Mouse (Mus musculus) olfactory bulb, adult 2 months (tissue): ENCODE data around the gene Dcaf15. TPM values are rescaled to one million over a fixed set of nuclear protein-coding genes. Genes with fewer than 3 reads are reported as not detected.

Experiments
- H3K27ac ChIP-seq: fragments of 200-500 bp; 2 replicates; pipeline ENCODE4 v1.5.1; 2012; ENCODE audit warnings: low read depth, low read length; ENCODE audit not compliant: insufficient read depth
- H3K4me1 ChIP-seq: fragments of 200-500 bp; 2 replicates; pipeline ENCODE4 v1.6.1; 2012; ENCODE audit warnings: low read length; ENCODE audit not compliant: control insufficient read depth, insufficient read depth
- H3K4me3 ChIP-seq: fragments of 200-500 bp; 2 replicates; pipeline ENCODE4 v1.5.1; 2012; ENCODE audit warnings: mild to moderate bottlenecking, low read depth, low read length, moderate library complexity; ENCODE audit not compliant: insufficient read depth
- CTCF ChIP-seq: fragments of 200-500 bp; IDR thresholded peaks from 2 replicates; pipeline ENCODE4 v1.5.1; 2012; ENCODE audit warnings: low read depth, mild to moderate bottlenecking, low read length, moderate library complexity; ENCODE audit not compliant: insufficient read depth
- POLR2A ChIP-seq: fragments of 200-500 bp; IDR thresholded peaks from 2 replicates; pipeline ENCODE4 v1.6.1; 2012; ENCODE audit warnings: mild to moderate bottlenecking, low read depth, low read length, moderate library complexity; ENCODE audit not compliant: insufficient read depth
- WGBS: fragments of 180-500 bp; shearing (Covaris S2); methylation state at CpG from one replicate; pipeline ENCODE4 v1.1.7; 2018; 5-methylcytosine and 5-hydroxymethylcytosine counted together
- polyA plus RNA-seq: library from polyadenylated mRNA; stranded (reverse); fragments of >200 nt; gene quantifications from 2 replicates; pipeline ENCODE4 v1.2.4, GENCODE M21; 2012; ENCODE audit warnings: low replicate concordance; ENCODE audit not compliant: missing spikeins, insufficient read depth, insufficient read length

Dcaf15 gene
- polyA plus RNA-seq = not detected in 2 replicates

DNA sequence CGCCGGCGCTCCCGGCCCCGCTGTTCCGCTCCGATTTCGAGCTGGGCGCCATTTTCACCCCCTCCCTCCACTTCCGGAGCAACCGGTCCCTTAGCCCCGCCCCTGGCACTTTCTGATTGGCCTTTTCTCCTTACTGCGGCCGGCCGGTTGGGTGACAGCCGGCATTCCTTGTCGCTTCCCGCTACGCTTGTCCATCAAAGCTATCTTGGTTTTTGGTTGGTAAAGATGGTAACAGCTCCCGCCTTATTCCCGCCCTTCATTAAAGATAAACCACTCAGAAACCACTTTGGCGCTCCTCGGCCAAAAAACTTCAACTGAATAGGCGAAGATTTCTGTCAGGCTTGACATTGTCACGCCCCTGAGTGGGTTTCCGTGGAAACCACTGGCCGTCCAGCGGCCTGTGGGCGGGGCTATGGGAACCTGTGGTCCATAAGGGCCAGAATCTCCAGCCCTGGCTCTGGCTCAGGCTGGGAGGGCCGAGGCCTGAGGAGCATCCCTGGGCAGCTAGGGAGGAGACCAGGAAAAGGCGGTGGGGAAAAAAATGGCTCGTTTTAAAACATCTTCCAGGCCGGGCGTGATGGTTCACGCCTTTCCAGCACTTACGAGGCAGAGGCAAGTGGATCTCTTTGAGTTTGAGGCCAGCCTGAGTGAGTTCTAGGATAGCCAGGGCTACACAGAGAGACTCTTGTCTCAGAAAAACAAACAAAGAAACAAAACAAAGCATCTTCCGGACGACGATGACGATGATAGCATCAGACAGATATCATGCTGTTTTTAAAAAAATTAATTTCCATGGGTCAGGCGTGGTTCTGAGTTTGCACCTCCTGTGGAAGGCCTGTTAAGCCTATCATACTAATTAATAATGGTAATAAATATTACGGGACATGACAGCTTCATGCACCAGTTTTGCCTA lies at the start of gene Dcaf15:
Dcaf15 (minus strand) TSS at position 72 of the 913 bp plus-strand sequence.
- TF ChIP-seq POLR2A = peak; percentile 55
- TF ChIP-seq CTCF = no peak
- WGBS = 6% methylated on average over 42 of the region's 42 CpGs
- H3K27ac ChIP-seq = peak within 1 kb of the TSS; percentile 79
- peaks cover 17% of the 10 kb centered on the region for H3K4me1 ChIP-seq
- H3K4me3 ChIP-seq = peak within 1 kb of the TSS; percentile 77

DNA sequence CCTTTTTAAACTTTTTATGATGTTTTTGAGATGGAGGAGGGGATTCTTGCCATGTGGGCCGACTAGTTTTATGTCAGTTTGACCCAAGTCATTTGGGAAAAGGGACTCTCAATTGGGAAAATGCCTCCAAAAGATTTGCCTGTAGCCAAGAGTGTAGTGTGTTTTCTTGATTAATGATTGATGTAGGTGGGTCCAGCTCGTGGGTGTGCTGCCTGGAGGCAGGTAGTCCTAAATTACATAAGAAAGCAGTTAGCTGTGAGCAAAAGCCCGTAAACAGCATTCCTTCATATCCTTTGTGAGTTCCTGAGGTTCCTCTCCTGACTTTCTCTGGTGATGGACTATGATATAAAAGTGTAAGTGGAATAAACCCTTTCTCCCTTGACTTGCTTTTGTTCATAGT lies 44.6 kb upstream of the Dcaf15 start:
- TF ChIP-seq CTCF (no peak), POLR2A (no peak)
- no peak overlapping the region for H3K27ac ChIP-seq
- no peak overlapping the region for H3K4me3 ChIP-seq
- peaks cover 25% of the 10 kb centered on the region for H3K4me1 ChIP-seq
- WGBS = 81% methylated on average over 3 of the region's 3 CpGs

DNA sequence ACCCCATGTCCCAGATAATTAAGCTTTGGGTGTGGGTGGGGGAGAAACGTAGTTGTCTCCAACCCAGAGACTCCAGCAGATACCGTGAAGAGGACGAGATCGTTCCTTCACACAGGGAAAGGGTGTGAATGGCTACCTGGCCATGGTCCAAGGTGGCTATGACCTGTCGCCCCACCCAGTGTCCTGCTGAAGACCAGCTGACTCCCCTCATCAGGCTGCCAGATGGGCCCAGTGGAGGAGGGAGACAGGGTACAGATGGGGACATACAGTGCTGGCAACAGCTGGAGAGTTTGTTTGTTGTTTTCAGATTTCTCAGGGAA lies 43.9 kb upstream of the Dcaf15 start:
- WGBS = 81% methylated on average over 5 of the region's 5 CpGs
- Histone ChIP-seq H3K4me3 (0 out of 2 replicates have a peak overlapping the region, but pooled peaks have one; percentile 69), H3K4me1 (peaks cover 25% of the 10 kb centered on the region), H3K27ac (no peak overlapping the region)
- TF ChIP-seq POLR2A (no peak), CTCF (no peak)

GRCm38 (mm10) chr8:84147769-84148530 lies 43.4 kb upstream of the Dcaf15 start, which contains the start of the genes Cc2d1a and 4930432K21Rik:
Cc2d1a (minus strand) TSS chr8:84147936.
4930432K21Rik (plus strand) TSS chr8:84148025.
- Histone ChIP-seq H3K4me3 (peak within 1 kb of the TSS; percentile 69), H3K27ac (peak within 1 kb of the TSS; percentile 19; the same call in 1 of the 2 replicates), H3K4me1 (peaks cover 25% of the 10 kb centered on the region)
- WGBS = 10% methylated on average over 49 of the region's 49 CpGs
- TF ChIP-seq CTCF (no peak), POLR2A (peak; percentile 79)

DNA sequence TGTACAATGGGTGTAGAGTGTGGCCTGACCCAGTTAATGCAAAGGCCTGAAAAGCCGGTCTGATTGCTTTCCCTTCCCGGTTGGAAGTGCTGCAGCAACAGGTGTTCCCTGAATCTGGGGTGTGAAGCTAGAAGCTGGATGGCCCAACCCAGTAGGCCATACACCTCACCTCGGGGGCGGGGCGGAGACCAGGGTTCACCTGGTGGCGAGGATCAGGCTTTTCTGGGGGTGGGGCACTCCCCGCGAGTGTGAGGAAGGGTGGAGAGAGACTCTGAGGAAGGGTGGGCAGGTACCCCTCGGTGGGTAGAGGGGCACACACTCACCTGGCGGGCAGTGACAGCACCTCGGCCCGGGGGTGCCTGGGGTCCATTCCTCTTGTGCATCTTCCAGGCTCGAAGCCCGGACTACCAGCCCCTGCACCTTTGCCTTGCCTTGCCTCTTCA lies 42.8 kb upstream of the Dcaf15 start:
- TF ChIP-seq POLR2A = no peak
- TF ChIP-seq CTCF = no peak
- 9% methylated on average over 14 of the region's 14 CpGs for WGBS
- Histone ChIP-seq H3K27ac (0 out of 2 replicates have a peak overlapping the region, but pooled peaks have one; percentile 19), H3K4me1 (peaks cover 25% of the 10 kb centered on the region), H3K4me3 (peak overlapping the region; percentile 69)

GRCm38 (mm10) chr8:84144636-84145245 lies 40.2 kb upstream of the Dcaf15 start:
- H3K4me3 ChIP-seq = no peak overlapping the region
- TF ChIP-seq POLR2A (no peak), CTCF (no peak)
- 66% methylated on average over 8 of the region's 8 CpGs for WGBS
- H3K4me1 ChIP-seq = peaks cover 25% of the 10 kb centered on the region
- H3K27ac ChIP-seq = no peak overlapping the region

- Histone ChIP-seq H3K4me1 (peaks cover 6% of the 10 kb centered on the region), H3K4me3 (no peak overlapping the region), H3K27ac (no peak overlapping the region)
- TF ChIP-seq CTCF (no peak), POLR2A (no peak)
- WGBS = 91% methylated on average over 4 of the region's 4 CpGs
Observed at GRCm38 (mm10) chr8:84140838-84141237, 36.3 kb upstream of the Dcaf15 start.

DNA sequence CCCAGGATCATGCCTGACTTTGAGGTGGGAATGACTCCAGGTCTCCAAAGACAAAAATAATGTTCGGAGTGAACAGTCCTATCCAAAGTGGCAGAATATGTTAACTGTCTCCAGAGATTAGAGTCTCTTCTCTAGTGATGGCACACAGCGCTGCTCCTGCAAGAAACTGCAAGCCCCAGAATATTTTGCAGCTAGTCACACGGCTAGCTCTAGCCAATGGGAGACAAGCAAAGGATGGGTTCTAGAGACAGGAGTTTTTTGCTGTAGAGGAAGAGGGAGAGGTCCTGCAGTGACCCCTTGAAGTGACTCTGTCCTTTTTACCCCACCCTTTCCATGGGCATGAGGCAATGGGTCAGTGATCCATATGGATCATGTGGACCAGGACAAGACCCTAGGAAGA lies 33.3 kb upstream of the Dcaf15 start:
- 91% methylated on average over 3 of the region's 3 CpGs for WGBS
- TF ChIP-seq POLR2A (no peak), CTCF (no peak)
- H3K4me1 ChIP-seq = no peaks in the 10 kb centered on the region

More for the DNA sequence above, 33.3 kb upstream of the Dcaf15 start:
- no peak overlapping the region for H3K27ac ChIP-seq
- no peak overlapping the region for H3K4me3 ChIP-seq
